Comparison of ENCODE assay signal across 14 mouse cellular contexts in the genomic region with DNA sequence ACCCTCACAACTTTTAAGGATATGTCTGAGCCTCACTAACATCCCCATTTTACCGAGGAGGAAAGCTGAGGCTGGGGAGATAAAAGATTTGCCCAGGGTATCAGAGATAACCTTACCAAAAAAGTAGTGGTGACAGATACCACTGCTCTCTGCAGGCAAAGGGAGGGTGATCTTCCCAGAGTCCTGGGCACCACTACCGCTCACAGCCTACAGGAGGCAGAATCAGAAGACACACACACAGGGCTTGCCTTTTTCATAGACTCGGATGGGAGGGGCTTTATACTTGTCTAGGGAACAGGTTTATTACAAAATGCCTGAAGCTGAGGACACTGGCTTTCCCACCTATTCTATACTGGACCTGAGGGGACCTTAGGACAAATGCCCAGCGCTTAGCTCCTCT. TPM values are rescaled to one million over a fixed set of nuclear protein-coding genes. Genes with fewer than 3 reads are reported as not detected.
DNase-seq lines count a peak whose midpoint lies in the region; ATAC-seq and TF ChIP-seq lines count a peak whose summit lies in the region.
"Had no signal": no experiment of that assay in that cellular context is flagged by ENCODE, and none has a peak within 500 bp of the region (broad histone marks: within the 10 kb centered on the region; RNA-seq: fewer than 3 reads in every experiment).

No protein-coding gene starts in this region.

- intact Hi-C loops in gastrocnemius, adult 2 months (cut with DNase I) = no loop called here

- no peaks in the 10 kb centered on the region for H3K4me1 ChIP-seq in liver, adult 2 months (ENCODE audit: control insufficient read depth, insufficient read depth, low read length)
- peaks cover 24% of the 10 kb centered on the region for H3K4me1 ChIP-seq in liver, embryonic 12.5 days
- peaks cover 0 to 7% of the 10 kb centered on the region in 2 experiments; a peak in 1 of 4 replicates for H3K4me1 ChIP-seq in MEL (ENCODE audit: control insufficient read depth in 1 of 2, insufficient read depth in 2 of 2, low read length in 2 of 2)

- H3K9me3 ChIP-seq in liver, embryonic 12.5 days (replicated peaks) = no peaks in the 10 kb centered on the region
- no peaks in the 10 kb centered on the region for H3K9me3 ChIP-seq in MEL (replicated peaks; ENCODE audit: insufficient read depth, low read length)
- H3K9me3 ChIP-seq: limb, embryonic 12.5 days had no signal

- no peaks in the 10 kb centered on the region for H3K36me3 ChIP-seq in liver, adult 2 months (ENCODE audit: control insufficient read depth, insufficient read depth, low read length)
- H3K36me3 ChIP-seq in liver, embryonic 12.5 days = peaks cover 4% of the 10 kb centered on the region
- H3K36me3 ChIP-seq in MEL (ENCODE audit: control insufficient read depth in 1 of 2, insufficient read depth in 2 of 2, low read length in 2 of 2) = peaks cover 0 to 5% of the 10 kb centered on the region in 2 experiments; a peak in 1 of 4 replicates
- H3K36me3 ChIP-seq: limb, embryonic 12.5 days had no signal

- no peak overlapping the region for H3K9ac ChIP-seq in liver, adult 2 months (ENCODE audit: low read depth, low read length)
- no peak overlapping the region for H3K9ac ChIP-seq in liver, embryonic 12.5 days
- H3K9ac ChIP-seq in MEL (ENCODE audit: control insufficient read depth, low read depth, low read length, poor library complexity, severe bottlenecking) = no peak overlapping the region
- H3K9ac ChIP-seq: limb, embryonic 12.5 days had no signal

- no peaks in the 10 kb centered on the region for H3K27me3 ChIP-seq in liver, adult 2 months (ENCODE audit: control insufficient read depth, insufficient read depth, low read length)
- no peaks in the 10 kb centered on the region; the same call in 1 of the 2 replicates for H3K27me3 ChIP-seq in liver, embryonic 12.5 days (replicated peaks)
- no peaks in the 10 kb centered on the region for H3K27me3 ChIP-seq in MEL (ENCODE audit: control insufficient read depth in 1 of 2, insufficient read depth in 2 of 2, low read length in 2 of 2)
- H3K27me3 ChIP-seq: limb, embryonic 12.5 days had no signal

- 0 out of 2 replicates have a peak, but pooled peaks cover 5% of the 10 kb centered on the region for H3K79me2 ChIP-seq in liver, adult 2 months (ENCODE audit: control insufficient read depth, insufficient read depth, low read length)
- H3K79me2 ChIP-seq in MEL (ENCODE audit: control insufficient read depth, insufficient read depth, low read length, poor library complexity) = no peaks in the 10 kb centered on the region

- no peak overlapping the region for H3K4me3 ChIP-seq in gastrocnemius, adult 2 months
- no peak overlapping the region for H3K4me3 ChIP-seq in liver, adult 2 months (ENCODE audit: insufficient read depth, low read depth, low read length)
- no peak overlapping the region for H3K4me3 ChIP-seq in liver, embryonic 12.5 days
- H3K4me3 ChIP-seq in MEL (ENCODE audit: control insufficient read depth in 1 of 2, insufficient read depth in 1 of 2, low read depth in 2 of 2, low read length in 2 of 2) = no peak overlapping the region
- H3K4me3 ChIP-seq: limb, embryonic 12.5 days had no signal

- WGBS in liver, adult 2 months = 58% methylated on average over 4 of the region's 4 CpGs
- WGBS in liver, embryonic 12.5 days (ENCODE audit: insufficient replicate concordance) = 51% methylated on average over 4 of the region's 4 CpGs

- TF ChIP-seq EP300 in MEL (IDR thresholded peaks at IDR 0.05; ENCODE audit: low read depth in 1 of 2, low read length in 2 of 2) = 0 out of 4 replicates have a peak, but pooled peaks of 1 of the 2 experiments have one; percentile 31

- no peak for ATAC-seq in liver, embryonic 12.5 days
- peak; percentile 37 for ATAC-seq in granulocyte monocyte progenitor cell, adult 5-6 weeks (replicated peaks; ENCODE audit: poor library complexity, severe bottlenecking)

- no peak for TF ChIP-seq POLR2A in liver, adult 2 months (IDR thresholded peaks at IDR 0.05; ENCODE audit: extremely low read depth, insufficient read depth, low read length)
- TF ChIP-seq POLR2A in MEL (IDR thresholded peaks at IDR 0.05; ENCODE audit: control insufficient read depth in 1 of 2, insufficient read depth in 1 of 2, low read depth in 1 of 2, low read length in 2 of 2, poor library complexity in 1 of 2) = no peak

- peak overlapping the region; percentile 52 for H3K27ac ChIP-seq in gastrocnemius, adult 2 months
- H3K27ac ChIP-seq in liver, adult 2 months (replicated peaks; ENCODE audit: insufficient read depth, low read depth, low read length) = no peak overlapping the region
- H3K27ac ChIP-seq in liver, embryonic 12.5 days = no peak overlapping the region
- H3K27ac ChIP-seq in MEL (ENCODE audit: control insufficient read depth, low read depth, low read length) = no peak overlapping the region
- H3K27ac ChIP-seq: limb, embryonic 12.5 days had no signal

- peak; percentile 10 for TF ChIP-seq RAD21 in MEL (IDR thresholded peaks at IDR 0.05; ENCODE audit: low read depth, low read length)

- TF ChIP-seq CTCF in gastrocnemius, adult 2 months (IDR thresholded peaks at IDR 0.05) = peak; percentile 26; the same call in 1 of the 2 replicates
- TF ChIP-seq CTCF in liver, adult 2 months (IDR thresholded peaks at IDR 0.05; ENCODE audit: low read depth, low read length) = peak; percentile 33
- TF ChIP-seq CTCF in MEL (IDR thresholded peaks at IDR 0.05 in 2 of 3, conservative IDR thresholded peaks at IDR 0.05 in 1 of 3; ENCODE audit: control insufficient read depth in 1 of 3, insufficient read depth in 1 of 3, low read depth in 2 of 3, low read length in 3 of 3, poor library complexity in 1 of 3, severe bottlenecking in 1 of 3) = peak; percentile 28 to 41 (median 31); a peak in 5 of 6 replicates

- no peak overlapping the region for H3K4me2 ChIP-seq in liver, embryonic 12.5 days
- H3K4me2 ChIP-seq: limb, embryonic 12.5 days had no signal

- no peak for DNase-seq in gastrocnemius, adult 2 months
- no peak for DNase-seq in gastrocnemius, postnatal 10 days
- DNase-seq in liver, adult 2 months (ENCODE audit: extremely low read depth, low read depth, low spot score) = no peak
- peak; percentile 58 for DNase-seq in MEL (ENCODE audit: low read depth, low spot score)
- DNase-seq in cerebellum, postnatal 4 days (ENCODE audit: low spot score in 2 of 2) = no peak
- no peak for DNase-seq in spleen, postnatal 14 days (ENCODE audit: low spot score in 2 of 2)
- DNase-seq: cerebellum, adult 18-20 months; heart, postnatal 14 days; kidney, adult 9 months; spleen, adult 18-20 months; thymus, adult 2 months had no signal

TF ChIP-seq in MEL, 35 proteins besides CTCF, POLR2A, EP300 and RAD21:
- no peak for TF ChIP-seq SIN3A (IDR thresholded peaks at IDR 0.05; ENCODE audit: low read length)
- no peak for TF ChIP-seq ZMIZ1 (IDR thresholded peaks at IDR 0.05; ENCODE audit: low read depth, low read length)
- TF ChIP-seq ELF1 (IDR thresholded peaks at IDR 0.05; ENCODE audit: low read depth, low read length) = no peak
- TF ChIP-seq GABPA (IDR thresholded peaks at IDR 0.05; ENCODE audit: low read depth, low read length) = no peak
- no peak for TF ChIP-seq JUND (IDR thresholded peaks at IDR 0.05; ENCODE audit: low read depth, low read length)
- no peak for TF ChIP-seq POLR2AphosphoS5 (IDR thresholded peaks at IDR 0.05; ENCODE audit: borderline replicate concordance, low read depth, low read length)
- TF ChIP-seq POLR2AphosphoS2 (IDR thresholded peaks at IDR 0.05; ENCODE audit: low read length) = no peak
- TF ChIP-seq MYC (IDR thresholded peaks at IDR 0.05; ENCODE audit: low read depth, low read length) = no peak
- TF ChIP-seq E2F4 (IDR thresholded peaks at IDR 0.05; ENCODE audit: borderline replicate concordance, low read depth, low read length) = no peak
- peak; percentile 75 for TF ChIP-seq GATA1 (IDR thresholded peaks at IDR 0.05; ENCODE audit: low read depth, low read length)
- peak; percentile 49 for TF ChIP-seq SMC3 (IDR thresholded peaks at IDR 0.05; ENCODE audit: low read depth, low read length)
- TF ChIP-seq MYB (IDR thresholded peaks at IDR 0.05; ENCODE audit: low read depth, low read length) = no peak
- TF ChIP-seq HCFC1 (IDR thresholded peaks at IDR 0.05; ENCODE audit: low read depth, low read length) = no peak
- TF ChIP-seq CHD2 (IDR thresholded peaks at IDR 0.05; ENCODE audit: low read length) = no peak
- TF ChIP-seq MAX (IDR thresholded peaks at IDR 0.05; ENCODE audit: low read length) = no peak
- TF ChIP-seq BHLHE40 (IDR thresholded peaks at IDR 0.05; ENCODE audit: borderline replicate concordance, low read depth, low read length) = no peak
- TF ChIP-seq MXI1 (IDR thresholded peaks at IDR 0.05; ENCODE audit: low read depth, low read length) = no peak
- TF ChIP-seq RCOR1 (IDR thresholded peaks at IDR 0.05; ENCODE audit: low read depth, low read length) = no peak
- no peak for TF ChIP-seq ZKSCAN1 (IDR thresholded peaks at IDR 0.05; ENCODE audit: low read depth, low read length)
- no peak for TF ChIP-seq KAT2A (conservative IDR thresholded peaks at IDR 0.05; ENCODE audit: low read depth, low read length)
- TF ChIP-seq NRF1 (IDR thresholded peaks at IDR 0.05; ENCODE audit: insufficient read depth, low read depth, low read length, poor library complexity, severe bottlenecking) = no peak
- TF ChIP-seq TCF12 (IDR thresholded peaks at IDR 0.05; ENCODE audit: low read depth, low read length) = peak; percentile 25; the same call in 1 of the 2 replicates
- TF ChIP-seq NELFE (IDR thresholded peaks at IDR 0.05; ENCODE audit: low read depth, low read length) = no peak

RNA-seq across cellular contexts. Expression of a gene that starts 43.9 kb away (rescaled TPM):
- 10 to 100 TPM; 92.9 to 98.3 TPM for total RNA-seq in gastrocnemius, adult 2 months (2021)
- total RNA-seq in gastrocnemius, postnatal 10 days (2021) = 100 to 1,000 TPM; 103 to 118 TPM
- total RNA-seq in liver, adult 2 months (2014; rRNA removed) = 0.65 and 1.2 TPM in 2 replicates
- 1.2 and 1.5 TPM in 2 replicates for polyA plus RNA-seq in liver, adult 2 months (2012; rRNA removed)
- 2.4 and 3.1 TPM in 2 replicates for polyA plus RNA-seq in liver, embryonic 12.5 days (2016; fragmentation: Nextera tagmentation; extraction: Ambion mirVana)
- total RNA-seq in MEL (2012; rRNA removed) = 9.7 and 10.5 TPM in 2 replicates
- 10 to 100 TPM in 1 of 2 experiments, not detected in 1; 18.4 TPM for polyA plus RNA-seq in MEL (2012; ENCODE audit: insufficient read depth in 1 of 2, insufficient read length in 2 of 2, low read depth in 1 of 2, low replicate concordance in 2 of 2, missing spikeins in 1 of 2)
- 8.1 and 19.2 TPM in 2 replicates for total RNA-seq in granulocyte monocyte progenitor cell, adult 5-6 weeks (2014; fragmentation: Nextera tagmentation)
- total RNA-seq in granulocyte monocyte progenitor cell, adult 5-6 weeks (2017) = 5.4 and 8.2 TPM in 2 replicates
